10 mouse cellular contexts compared by ENCODE assay signal in the genomic region with DNA sequence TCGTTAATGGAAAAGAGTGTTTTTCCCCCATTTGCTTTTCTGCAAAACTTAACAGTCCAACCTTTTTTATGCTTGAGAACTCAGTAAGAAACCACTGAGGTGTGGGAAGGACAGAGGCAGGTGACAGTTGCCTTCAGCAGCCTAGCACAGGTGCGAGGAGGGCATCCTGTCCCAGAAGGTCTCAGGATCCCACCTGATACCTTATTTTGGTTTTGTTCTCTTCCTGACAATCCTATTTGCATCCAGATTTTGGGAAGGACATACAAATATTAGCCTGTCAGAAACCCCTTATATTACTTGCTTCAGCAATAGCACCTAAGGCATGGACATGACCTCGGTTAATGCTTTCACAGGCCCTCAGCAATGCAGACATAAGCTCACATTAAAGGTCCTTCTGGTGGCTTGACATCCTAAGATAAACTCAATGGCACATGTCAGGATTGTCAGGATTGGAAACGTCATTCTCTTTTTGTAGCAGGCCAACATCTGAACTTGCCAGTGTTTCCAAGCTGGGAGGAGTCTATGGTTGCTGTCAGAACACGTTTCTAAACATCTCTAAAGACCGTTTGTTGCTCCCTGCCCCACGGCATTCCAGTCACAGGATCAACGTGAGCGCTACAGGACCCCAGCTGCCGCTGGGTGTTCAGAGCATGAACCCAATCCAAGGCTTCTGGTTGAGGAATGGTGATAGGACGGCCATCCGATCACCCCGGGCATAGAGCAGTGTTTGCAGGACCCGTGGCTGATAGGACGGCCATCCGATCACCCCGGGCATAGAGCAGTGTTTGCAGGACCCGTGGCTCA. TPM values are rescaled to one million over a fixed set of nuclear protein-coding genes. Genes with fewer than 3 reads are reported as not detected.
A peak's percentile ranks its signal among the peaks of the same experiment; 100 is the strongest.
DNase-seq lines count a peak whose midpoint lies in the region; ATAC-seq lines count a peak whose summit lies in the region.
"Had no signal": no experiment of that assay in that cellular context is flagged by ENCODE, and none has a peak within 500 bp of the region (broad histone marks: within the 10 kb centered on the region; RNA-seq: fewer than 3 reads in every experiment).

No protein-coding gene starts in this region.

- peaks cover 100% of the 10 kb centered on the region for H3K79me2 ChIP-seq in macrophage (ENCODE audit: inconsistent target)

- H3K4me2 ChIP-seq in kidney, embryonic 14.5 days (replicated peaks; ENCODE audit: low read depth, low read length), result no peak overlapping the region
- peak overlapping the region; percentile 16; the same call in 1 of the 2 replicates for H3K4me2 ChIP-seq in heart, embryonic 15.5 days
- H3K4me2 ChIP-seq: neural tube, embryonic 12.5 days had no signal

- H3K9me3 ChIP-seq in kidney, embryonic 14.5 days (ENCODE audit: control insufficient read depth, low read length), result no peaks in the 10 kb centered on the region
- H3K9me3 ChIP-seq in heart, embryonic 15.5 days (replicated peaks), result no peaks in the 10 kb centered on the region
- H3K9me3 ChIP-seq: limb, embryonic 13.5 days; neural tube, embryonic 12.5 days had no signal

- H3K9ac ChIP-seq in kidney, embryonic 14.5 days (ENCODE audit: low read depth, low read length), result no peak overlapping the region
- no peak overlapping the region for H3K9ac ChIP-seq in heart, embryonic 15.5 days
- H3K9ac ChIP-seq: limb, embryonic 13.5 days; neural tube, embryonic 12.5 days had no signal

- no peak for ATAC-seq in kidney, embryonic 14.5 days (ENCODE audit: low FRiP score, low TSS enrichment)
- no peak for ATAC-seq in heart, embryonic 15.5 days (replicated peaks; ENCODE audit: insufficient number of reproducible peaks, insufficient read depth, low FRiP score, low read depth)

- H3K4me3 ChIP-seq in kidney, embryonic 14.5 days (ENCODE audit: low read length), result no peak overlapping the region
- H3K4me3 ChIP-seq in heart, embryonic 15.5 days, result no peak overlapping the region
- H3K4me3 ChIP-seq in macrophage (ENCODE audit: inconsistent target), result peak overlapping the region; percentile 98
- H3K4me3 ChIP-seq: limb, embryonic 13.5 days; neural tube, embryonic 12.5 days had no signal

- H3K27me3 ChIP-seq in kidney, embryonic 14.5 days (ENCODE audit: control insufficient read depth, insufficient read depth, low read length), result no peaks in the 10 kb centered on the region
- H3K27me3 ChIP-seq in heart, embryonic 15.5 days, result no peaks in the 10 kb centered on the region
- H3K27me3 ChIP-seq: limb, embryonic 13.5 days; neural tube, embryonic 12.5 days had no signal

- peak; percentile 70 for DNase-seq in kidney, adult 18-20 months
- DNase-seq in R1 (ENCODE audit: low read depth, low spot score), result peak; percentile 65
- DNase-seq in testis, postnatal 10 days (ENCODE audit: low spot score), result no peak
- DNase-seq in left cerebral cortex, adult 9 months (ENCODE audit: low spot score in 2 of 2), result no peak
- DNase-seq: cerebellum, postnatal 14 days had no signal

- 76% methylated on average over 18 of the region's 18 CpGs for WGBS in kidney, embryonic 14.5 days
- WGBS in heart, embryonic 15.5 days, result 64% methylated on average over 18 of the region's 18 CpGs
- WGBS in macrophage (ENCODE audit: missing documents), result 69% methylated on average over 10 of the region's 18 CpGs

- peaks cover 40% of the 10 kb centered on the region for H3K4me1 ChIP-seq in kidney, embryonic 14.5 days (ENCODE audit: control insufficient read depth, insufficient read depth, low read length)
- H3K4me1 ChIP-seq in heart, embryonic 15.5 days (replicated peaks), result peaks cover 70% of the 10 kb centered on the region

- no peaks in the 10 kb centered on the region for H3K36me3 ChIP-seq in kidney, embryonic 14.5 days (ENCODE audit: control insufficient read depth, insufficient read depth, low read length)
- no peaks in the 10 kb centered on the region for H3K36me3 ChIP-seq in heart, embryonic 15.5 days
- H3K36me3 ChIP-seq in macrophage (ENCODE audit: inconsistent target), result no peaks in the 10 kb centered on the region
- H3K36me3 ChIP-seq: limb, embryonic 13.5 days; neural tube, embryonic 12.5 days had no signal

- H3K27ac ChIP-seq in kidney, embryonic 14.5 days (ENCODE audit: low read depth, low read length), result no peak overlapping the region
- peak overlapping the region; percentile 38 for H3K27ac ChIP-seq in heart, embryonic 15.5 days
- peak overlapping the region; percentile 100 for H3K27ac ChIP-seq in macrophage
- H3K27ac ChIP-seq: limb, embryonic 13.5 days; neural tube, embryonic 12.5 days had no signal

RNA-seq across cellular contexts. Expression of a gene that starts 34.8 kb away (rescaled TPM):
- polyA plus RNA-seq in kidney, embryonic 14.5 days (2014; fragmentation: Nextera tagmentation; extraction: Ambion mirVana), result 17.4 and 26.5 TPM in 2 replicates
- 25.1 and 35.1 TPM in 2 replicates for polyA plus RNA-seq in heart, embryonic 15.5 days (2015; fragmentation: Nextera tagmentation; extraction: Ambion mirVana)
- 10 to 100 TPM in 20 of 26 experiments, 1 to 10 TPM in 6; 4.2 to 72.2 (median 26.5) TPM for total RNA-seq in macrophage (2018; cell fraction: chromatin; rRNA removed)
- total RNA-seq in macrophage (2018; cell fraction: cytosol; rRNA removed), result 10 to 100 TPM; 14.6 to 30.6 (median 23.5) TPM
- 10 to 100 TPM in 25 of 26 experiments, 1 to 10 TPM in 1; 8.8 to 44.5 (median 22.9) TPM for total RNA-seq in macrophage (2018; cell fraction: nucleus; rRNA removed)
- 8.1 to 26.2 TPM (median 19.8 TPM) in 3 replicates for polyA plus RNA-seq in macrophage (2018)

RNA-seq across cellular contexts. Expression of a gene that starts 37.3 kb away (rescaled TPM):
- polyA plus RNA-seq in kidney, embryonic 14.5 days (2014; fragmentation: Nextera tagmentation; extraction: Ambion mirVana), result 3.3 and 3.5 TPM in 2 replicates
- 3.2 and 4.2 TPM in 2 replicates for polyA plus RNA-seq in heart, embryonic 15.5 days (2015; fragmentation: Nextera tagmentation; extraction: Ambion mirVana)
- 100 to 1,000 TPM in 13 of 26 experiments, 10 to 100 TPM in 11, 1 to 10 TPM in 2; 8.2 to 252 (median 93.8) TPM for total RNA-seq in macrophage (2018; cell fraction: chromatin; rRNA removed)
- total RNA-seq in macrophage (2018; cell fraction: cytosol; rRNA removed), result 10 to 100 TPM; 23.1 to 86.6 (median 55.7) TPM
- total RNA-seq in macrophage (2018; cell fraction: nucleus; rRNA removed), result 100 to 1,000 TPM in 15 of 26 experiments, 10 to 100 TPM in 11; 18.0 to 263 (median 107) TPM
- 44.6 to 74.8 TPM (median 53.2 TPM) in 3 replicates for polyA plus RNA-seq in macrophage (2018)

RNA-seq across cellular contexts. Expression of a gene that starts 53.7 kb away (rescaled TPM):
- 2.9 and 4.0 TPM in 2 replicates for polyA plus RNA-seq in kidney, embryonic 14.5 days (2014; fragmentation: Nextera tagmentation; extraction: Ambion mirVana)
- polyA plus RNA-seq in heart, embryonic 15.5 days (2015; fragmentation: Nextera tagmentation; extraction: Ambion mirVana), result 1.2 and 2.0 TPM in 2 replicates
- total RNA-seq in macrophage (2018; cell fraction: chromatin; rRNA removed), result 1 to 10 TPM; 1.4 to 4.4 (median 2.5) TPM
- total RNA-seq in macrophage (2018; cell fraction: cytosol; rRNA removed), result under 1 TPM in 24 of 26 experiments, not detected in 2; 0.07 to 0.34 (median 0.16) TPM
- 1 to 10 TPM in 25 of 26 experiments, under 1 TPM in 1; 0.81 to 6.3 (median 2.3) TPM for total RNA-seq in macrophage (2018; cell fraction: nucleus; rRNA removed)
- polyA plus RNA-seq in macrophage (2018), result 0.16 to 0.59 TPM (median 0.16 TPM) in 3 replicates

Comparison
In these comparisons a context has a peak if more than half of its experiments do, and no peak if none do; other contexts are left out.
1. DNase-seq: peak in kidney, adult 18-20 months (single experiment) and R1 (single experiment); none in testis, postnatal 10 days (single experiment) and left cerebral cortex, adult 9 months (0 of 2).